Mouse (Mus musculus): Measurements from ENCODE around the gene Morn1.
A peak's percentile ranks its signal among the peaks of the same experiment; 100 is the strongest.

The Morn1 gene

GRCm38 (mm10) chr4:155162433-155163319, 76.3 kb downstream of the Morn1 start:
- DNase-seq (ENCODE audit: low spot score) = peak; percentile 34

- no peak for DNase-seq (ENCODE audit: low spot score)
Observed at GRCm38 (mm10) chr4:155163320-155163651, 76.9 kb downstream of the Morn1 start.

- DNase-seq (ENCODE audit: low spot score) = no peak
Observed at GRCm38 (mm10) chr4:155163685-155164084, 77.3 kb downstream of the Morn1 start.

GRCm38 (mm10) chr4:155164550-155164949, 78.2 kb downstream of the Morn1 start:
- DNase-seq (ENCODE audit: low spot score) = no peak

GRCm38 (mm10) chr4:155165861-155166260, 79.5 kb downstream of the Morn1 start:
- no peak for DNase-seq (ENCODE audit: low spot score)

- no peak for DNase-seq (ENCODE audit: low spot score)
Observed at GRCm38 (mm10) chr4:155168835-155169252, 82.5 kb downstream of the Morn1 start.

GRCm38 (mm10) chr4:155170614-155171212, 84.3 kb downstream of the Morn1 start:
- DNase-seq (ENCODE audit: low spot score) = no peak

GRCm38 (mm10) chr4:155171961-155172533, 85.7 kb downstream of the Morn1 start:
- no peak for DNase-seq (ENCODE audit: low spot score)

- DNase-seq (ENCODE audit: low spot score) = no peak
Observed at GRCm38 (mm10) chr4:155172909-155173821, 86.8 kb downstream of the Morn1 start.

- DNase-seq (ENCODE audit: low spot score) = no peak
Observed at GRCm38 (mm10) chr4:155173822-155174785, 87.7 kb downstream of the Morn1 start.

- DNase-seq (ENCODE audit: low spot score) = no peak
Observed at GRCm38 (mm10) chr4:155176210-155176609, 89.8 kb downstream of the Morn1 start.

- peak; percentile 37 for DNase-seq (ENCODE audit: low spot score)
Observed at GRCm38 (mm10) chr4:155178274-155178673, 91.9 kb downstream of the Morn1 start.

- DNase-seq (ENCODE audit: low spot score) = no peak
Observed at GRCm38 (mm10) chr4:155178981-155179512, 92.7 kb downstream of the Morn1 start.

GRCm38 (mm10) chr4:155183201-155183600, 96.8 kb downstream of the Morn1 start:
- no peak for DNase-seq (ENCODE audit: low spot score)

- no peak for DNase-seq (ENCODE audit: low spot score)
Observed at GRCm38 (mm10) chr4:155184248-155185070, 98.1 kb downstream of the Morn1 start.

GRCm38 (mm10) chr4:155185845-155186244, 99.5 kb downstream of the Morn1 start:
- DNase-seq (ENCODE audit: low spot score) = no peak

- no peak for DNase-seq (ENCODE audit: low spot score)
Observed at GRCm38 (mm10) chr4:155187192-155187674, 100.9 kb downstream of the Morn1 start.

- no peak for DNase-seq (ENCODE audit: low spot score)
Observed at GRCm38 (mm10) chr4:155188341-155188740, 102.0 kb downstream of the Morn1 start.

- no peak for DNase-seq (ENCODE audit: low spot score)
Observed at GRCm38 (mm10) chr4:155188803-155189202, 102.4 kb downstream of the Morn1 start.

Data from spleen, adult 12 weeks (tissue).